Mouse (Mus musculus) gastrocnemius, adult 8-10 months (tissue): ENCODE data around the gene 5730455P16Rik. TPM values are rescaled to one million over a fixed set of nuclear protein-coding genes. Genes with fewer than 3 reads are reported as not detected.
"Not testable (repeated sequence)": the region's sequence is repeated elsewhere in the genome, so short reads cannot be mapped to it uniquely, and the experiment has no call there.

ENCODE experiments used
- DNase-seq, 2 experiments: peaks; one replicate each; pipeline ENCODE4 v3.0.0; 2022; ENCODE audit warnings: low spot score in 2 of 2
- total RNA-seq, 4 experiments: library from RNA; stranded (reverse); gene quantifications; 2 replicates each; pipeline ENCODE4 v1.2.4; 2022

5730455P16Rik gene
- total RNA-seq: 10 to 100 TPM; 37.6 to 46.1 (median 42.1) TPM

DNA sequence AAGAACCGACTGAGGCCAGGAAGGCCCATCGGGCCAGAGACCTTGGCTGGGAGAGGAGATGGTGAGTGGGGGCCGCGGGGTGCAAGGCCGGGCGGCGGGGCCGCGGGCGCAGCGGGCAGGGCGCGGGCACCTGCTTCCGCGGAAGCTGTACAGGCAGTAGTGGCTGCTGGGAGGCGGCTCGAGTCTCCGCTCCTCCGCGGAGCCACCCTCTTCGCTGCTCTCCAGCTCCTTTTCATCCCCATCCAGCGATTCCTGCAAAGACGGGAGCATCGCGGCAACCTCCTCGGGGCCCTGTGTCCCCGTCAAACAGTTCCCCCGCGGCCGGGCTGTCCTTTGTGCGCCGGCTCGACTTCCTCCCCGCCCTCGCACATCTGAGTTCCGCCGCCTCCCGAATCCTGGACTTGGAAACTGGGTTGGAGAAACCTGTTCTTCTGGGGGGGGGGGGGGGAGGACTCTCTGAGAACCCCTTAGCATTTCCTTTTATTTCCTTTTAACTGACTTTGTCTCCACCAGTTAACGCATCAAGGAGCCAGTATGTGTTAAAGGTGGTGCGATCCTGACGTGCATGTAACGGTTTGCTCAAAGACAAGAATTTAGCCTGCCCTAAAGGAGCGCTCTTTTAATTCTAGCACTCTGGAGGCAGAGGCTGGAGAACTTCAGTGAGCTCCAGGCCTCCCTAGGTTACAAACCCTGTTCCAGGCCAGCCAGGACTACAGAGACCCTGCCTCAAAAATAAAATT, at the start of gene 5730455P16Rik:
5730455P16Rik (minus strand) TSS at position 323 of the 740 bp plus-strand sequence.
- peak; percentile 65 to 70 for DNase-seq

DNA sequence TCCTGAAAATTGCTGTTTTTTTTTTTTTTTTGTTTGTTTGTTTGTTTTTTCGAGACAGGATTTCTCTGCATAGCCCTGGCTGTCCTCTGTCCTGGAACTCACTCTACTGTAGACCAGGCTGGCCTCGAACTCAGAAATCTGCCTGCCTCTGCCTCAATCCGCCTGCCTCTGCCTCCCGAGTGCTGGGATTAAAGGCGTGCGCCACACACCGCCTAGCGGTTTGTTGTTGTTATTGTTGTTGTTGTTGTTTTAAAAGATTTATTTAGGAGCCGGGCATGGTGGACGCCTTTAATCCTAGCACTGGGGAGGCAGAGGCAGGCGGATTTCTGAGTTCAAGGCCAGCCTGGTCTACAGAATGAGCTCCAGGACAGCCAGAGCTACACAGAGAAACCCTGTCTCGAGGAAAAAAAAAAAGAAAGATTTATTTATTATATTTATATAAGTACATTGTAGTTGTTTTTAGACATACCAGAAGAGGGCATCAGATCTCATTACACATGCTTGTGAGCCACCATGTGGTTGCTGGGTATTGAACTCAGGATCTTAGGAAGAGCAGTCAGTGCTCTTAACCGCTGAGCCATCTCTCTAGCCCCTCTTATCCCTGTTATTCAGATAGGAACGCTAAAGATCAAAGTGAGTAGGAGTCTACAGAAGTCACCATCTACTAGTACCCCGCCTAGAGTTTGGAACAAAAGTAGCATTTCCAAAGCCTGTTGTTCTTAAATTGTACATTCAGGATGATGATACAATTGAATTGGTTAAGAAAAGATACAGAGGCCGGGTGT, 48.4 kb upstream of the 5730455P16Rik start:
- not testable (repeated sequence) for DNase-seq

DNA sequence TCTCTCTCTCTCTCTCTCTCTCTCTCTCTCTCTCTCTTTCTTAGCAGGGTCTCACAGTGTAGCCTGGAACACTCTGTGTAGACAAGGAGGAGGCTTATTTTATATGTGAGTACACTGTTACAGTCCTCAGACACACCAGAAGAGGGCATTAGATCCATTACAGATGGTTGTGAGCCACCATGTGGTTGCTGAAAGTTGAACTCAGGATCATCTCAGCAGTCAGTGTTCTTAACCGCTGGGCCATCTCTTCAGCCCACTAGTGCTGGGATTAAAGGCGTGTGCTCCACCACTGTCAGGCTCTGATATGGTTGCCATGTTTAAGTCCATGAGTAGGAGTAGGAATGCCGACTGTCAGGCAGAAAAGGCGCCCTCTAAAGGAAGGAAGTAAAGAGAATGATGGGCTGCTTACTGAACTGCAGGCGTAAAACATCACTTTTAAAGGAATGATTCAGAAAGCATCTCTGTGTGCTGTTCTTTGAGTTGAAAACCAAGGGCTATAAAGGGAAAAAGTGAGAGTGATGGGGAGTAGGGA, 47.5 kb upstream of the 5730455P16Rik start:
- DNase-seq: no peak

DNA sequence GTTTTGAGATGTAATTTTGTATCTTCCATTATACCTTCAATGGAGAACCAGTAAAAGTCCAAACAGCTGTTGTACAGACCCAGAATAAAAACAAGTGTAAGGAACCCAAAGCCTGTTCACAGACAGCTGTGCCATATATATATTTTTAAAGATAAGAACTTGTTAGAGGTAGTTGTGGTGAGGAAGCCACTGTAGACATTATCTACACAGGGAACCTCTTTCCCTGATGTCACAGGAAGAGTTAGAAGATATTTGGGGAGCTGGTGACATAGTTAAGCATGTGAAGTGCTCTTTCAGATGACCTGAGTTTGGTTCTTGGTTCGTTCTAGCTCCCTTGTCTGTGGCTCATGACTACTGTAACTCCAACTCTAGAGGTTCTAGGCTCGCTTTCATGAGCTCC, 46.9 kb upstream of the 5730455P16Rik start:
- DNase-seq: no peak

DNA sequence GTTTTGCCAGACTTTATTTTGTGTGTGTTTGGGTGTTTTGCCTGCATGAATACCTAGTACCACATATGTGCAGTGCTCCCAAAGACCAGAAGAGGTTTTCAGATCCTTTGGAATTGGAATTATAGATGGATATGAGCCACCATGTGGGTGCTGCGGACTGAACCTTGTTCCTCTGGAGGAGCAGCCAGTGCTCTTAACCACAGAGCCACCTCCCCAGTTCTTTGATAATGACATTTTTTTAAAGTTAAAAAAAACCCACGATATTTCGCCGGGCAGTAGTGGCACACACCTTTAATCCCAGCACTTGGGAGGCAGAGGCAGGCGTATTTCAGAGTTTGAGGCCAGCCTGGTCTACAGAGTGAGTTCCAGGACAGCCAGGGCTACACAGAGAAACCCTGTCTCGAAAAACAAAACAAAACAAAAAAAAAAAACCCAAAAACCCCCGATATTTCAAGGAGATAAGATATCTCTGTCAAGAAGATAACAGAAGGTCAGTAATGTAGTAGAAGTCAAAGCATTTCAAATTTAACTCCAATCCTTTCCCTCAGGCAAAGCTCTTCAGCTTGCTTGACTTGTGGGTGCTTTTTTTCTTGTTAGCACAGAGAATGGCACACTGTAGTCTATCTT, 43.7 kb upstream of the 5730455P16Rik start:
- no peak for DNase-seq

DNA sequence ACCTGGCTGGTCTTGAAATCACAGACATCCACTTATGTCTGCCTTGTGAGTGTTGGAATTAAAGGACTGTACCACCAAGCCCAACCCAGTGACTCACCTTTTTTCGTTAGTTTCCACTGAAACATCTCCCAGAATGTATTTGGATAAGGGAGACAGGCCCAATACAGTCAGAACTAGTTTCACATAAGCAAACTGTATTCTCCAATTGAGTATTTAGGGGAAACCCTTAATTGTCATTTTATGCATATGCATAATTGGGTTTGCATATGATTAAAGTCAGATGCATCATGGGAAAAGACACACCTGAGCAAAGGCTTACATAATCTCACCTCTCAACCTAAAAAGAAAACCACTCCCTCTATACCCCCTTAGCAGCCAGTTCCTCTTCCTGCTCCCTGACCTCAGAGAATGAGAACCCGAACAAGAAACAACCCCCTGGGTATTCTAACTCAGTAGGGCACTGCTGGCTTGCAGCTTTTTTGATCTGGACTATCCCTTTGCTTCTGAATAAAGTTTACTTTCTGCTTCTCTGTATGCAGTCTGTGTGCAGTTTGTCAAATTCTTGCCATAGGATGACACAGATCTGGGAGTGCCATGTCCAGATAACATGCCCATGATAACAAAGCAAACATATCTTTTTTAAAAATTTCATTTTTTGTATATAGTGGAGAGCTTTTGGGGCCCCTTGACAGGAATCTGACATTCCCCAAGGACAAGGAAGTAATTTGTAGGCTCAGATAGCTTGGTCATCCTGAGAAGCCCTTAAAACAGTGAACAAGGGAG, 42.6 kb upstream of the 5730455P16Rik start:
- no peak for DNase-seq

DNA sequence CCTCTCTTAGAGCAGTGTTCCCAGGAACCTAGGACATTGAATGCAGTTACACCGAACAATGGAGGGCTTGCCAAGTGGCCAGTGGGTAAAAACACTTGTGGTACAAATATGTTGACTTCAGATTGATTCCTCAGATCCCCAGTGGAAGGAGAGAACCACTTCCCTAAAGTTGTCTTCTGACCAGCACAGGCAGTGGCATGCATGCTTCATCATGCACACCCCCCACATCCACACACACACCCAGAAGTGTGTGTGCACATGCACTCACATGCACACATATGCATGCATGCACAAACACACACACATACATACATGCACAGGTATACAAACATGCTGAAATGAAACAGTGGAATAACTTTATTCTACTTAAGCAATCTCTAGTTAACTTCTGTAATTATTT, 41.9 kb upstream of the 5730455P16Rik start:
- no peak for DNase-seq

DNA sequence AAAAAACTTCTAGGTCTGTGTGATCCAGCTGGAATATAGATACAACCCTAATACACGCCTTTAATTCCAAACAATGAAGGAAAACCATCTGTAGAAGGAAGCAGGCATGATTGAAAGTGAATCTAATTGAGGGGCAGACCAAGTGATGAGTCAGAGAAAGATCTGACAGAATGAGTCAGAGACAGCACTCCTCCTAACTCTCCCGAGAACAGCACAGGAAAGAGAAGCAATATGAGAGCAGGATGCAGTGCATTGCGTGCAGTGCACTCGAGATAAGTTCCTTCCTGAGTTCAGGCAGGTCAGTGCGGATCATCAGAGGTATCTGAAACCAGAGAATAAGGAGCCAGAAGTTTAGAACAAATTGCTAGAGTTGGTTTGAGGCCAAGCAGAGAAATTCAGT, 39.3 kb upstream of the 5730455P16Rik start:
- no peak for DNase-seq

DNA sequence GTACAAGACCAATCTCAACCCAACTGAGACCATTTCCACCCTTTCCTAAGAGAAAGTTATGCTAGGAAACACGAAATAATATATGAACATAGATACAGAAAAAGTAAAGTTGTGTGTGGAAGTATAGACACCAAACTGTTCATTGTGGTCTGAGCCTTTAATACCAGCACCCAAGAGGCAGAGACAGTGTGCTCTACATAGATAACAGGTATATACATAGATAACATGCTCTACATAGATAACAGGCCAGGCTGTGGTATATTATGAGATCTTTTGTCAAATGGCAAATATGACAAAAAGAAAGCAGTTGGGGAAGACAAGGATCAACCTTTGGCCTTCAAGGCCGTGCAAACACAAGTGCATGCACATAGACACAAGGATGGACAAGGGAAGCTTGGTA, 32.5 kb upstream of the 5730455P16Rik start:
- no peak for DNase-seq

DNA sequence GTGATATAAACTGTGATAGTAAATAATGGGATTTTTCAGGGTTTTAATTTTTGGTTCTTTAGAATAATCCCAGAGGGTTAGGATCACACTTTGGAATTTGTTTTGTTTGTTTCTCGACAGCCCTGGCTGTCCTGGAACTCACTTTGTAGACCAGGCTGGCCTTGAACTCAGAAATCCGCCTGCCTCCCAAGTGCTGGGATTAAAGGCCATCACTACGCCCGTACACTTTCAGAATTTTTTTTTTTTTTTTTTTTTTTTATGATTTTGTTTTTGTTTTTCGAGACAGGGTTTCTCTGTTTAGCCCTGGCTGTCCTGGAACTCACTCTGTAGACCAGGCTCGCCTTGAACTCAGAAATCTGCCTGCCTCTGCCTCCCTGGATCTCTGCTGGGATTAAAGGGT, 30.0 kb upstream of the 5730455P16Rik start:
- DNase-seq: not testable (repeated sequence)

DNA sequence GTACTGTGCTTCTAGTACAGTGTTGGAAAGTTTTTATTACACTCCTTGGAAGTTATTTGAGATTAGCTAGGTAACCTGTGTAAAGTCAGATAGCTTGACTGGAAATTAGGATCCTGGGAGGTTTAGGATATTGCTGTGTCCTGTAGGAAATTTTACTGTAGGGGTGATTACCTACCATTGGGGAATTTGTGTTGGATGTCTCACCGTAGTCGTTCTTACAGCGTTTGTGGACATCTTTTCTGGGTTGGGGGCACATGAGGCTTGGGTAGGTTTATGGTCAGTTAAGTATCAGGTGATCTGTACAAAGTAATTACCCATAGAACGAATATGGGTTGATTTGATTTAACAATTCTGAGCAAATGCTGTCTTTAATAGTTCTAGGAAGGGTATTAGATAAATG, 18.8 kb upstream of the 5730455P16Rik start:
- no peak for DNase-seq

DNA sequence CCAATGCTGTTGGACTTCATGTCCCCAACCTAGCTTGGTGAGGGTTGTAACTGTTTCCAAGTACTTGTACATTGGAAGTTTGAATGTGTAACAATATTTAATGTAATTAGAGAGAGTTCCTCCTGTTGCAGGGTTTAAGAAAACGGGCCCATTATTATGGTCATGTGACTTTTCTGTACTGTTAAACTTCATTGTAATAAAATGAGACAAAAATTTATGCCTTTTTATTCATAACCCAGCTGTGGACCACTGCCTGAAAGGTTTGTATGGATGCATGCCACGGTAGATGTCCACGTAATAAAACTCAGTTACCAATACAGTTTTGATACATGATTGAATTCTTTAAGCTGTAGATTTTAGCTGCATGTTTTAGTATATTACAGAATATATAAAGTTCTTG, 18.1 kb upstream of the 5730455P16Rik start:
- no peak for DNase-seq

DNA sequence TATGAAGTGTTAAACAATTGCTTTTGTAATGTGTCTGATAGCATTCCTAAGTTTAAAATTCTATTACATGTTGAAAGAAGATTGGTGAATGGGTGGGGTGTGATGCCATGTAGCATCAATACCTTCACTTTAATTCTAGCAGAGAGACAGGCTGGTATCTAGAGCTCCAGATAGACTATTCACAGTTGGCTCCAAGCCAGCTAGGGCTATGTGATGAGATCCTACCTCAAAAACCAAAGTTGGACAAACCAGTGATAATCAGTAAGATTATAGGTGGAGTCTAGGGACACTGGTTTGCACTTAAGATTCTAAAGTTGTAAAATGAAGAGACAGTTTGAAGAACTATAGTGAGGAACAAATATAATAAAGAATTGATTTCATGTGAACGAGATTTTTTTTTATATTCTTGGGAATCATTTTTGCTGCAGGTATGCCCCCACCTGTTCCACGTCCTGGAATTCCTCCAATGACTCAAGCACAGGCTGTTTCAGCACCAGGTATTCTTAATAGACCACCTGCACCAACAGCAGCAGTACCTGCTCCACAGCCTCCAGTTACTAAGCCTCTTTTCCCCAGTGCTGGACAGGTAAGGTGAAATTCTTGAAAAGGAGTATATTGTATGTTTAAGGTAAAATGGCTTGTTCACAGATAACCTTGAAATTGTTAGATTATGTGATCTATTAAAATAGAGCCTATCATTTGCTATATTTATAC, 13.7 kb upstream of the 5730455P16Rik start:
- DNase-seq: no peak

DNA sequence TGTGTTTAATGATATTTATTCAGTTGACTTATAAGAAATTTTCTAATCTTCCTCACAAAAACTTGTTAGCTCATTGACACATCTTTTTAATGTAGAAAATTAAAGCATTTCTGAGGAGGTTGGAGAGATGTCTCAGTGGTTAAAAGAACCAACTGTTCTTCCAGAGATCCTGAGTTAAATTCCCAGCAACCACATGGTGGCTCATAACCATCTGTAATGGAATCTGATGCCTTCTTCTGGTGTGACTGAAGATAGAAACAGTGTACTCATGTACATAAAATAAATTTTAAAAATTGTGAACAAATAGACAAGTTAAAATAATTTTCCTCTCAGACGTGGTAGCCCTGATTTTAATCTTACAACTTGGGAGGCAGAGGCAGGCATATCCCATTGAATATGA, 12.1 kb upstream of the 5730455P16Rik start:
- DNase-seq: no peak

DNA sequence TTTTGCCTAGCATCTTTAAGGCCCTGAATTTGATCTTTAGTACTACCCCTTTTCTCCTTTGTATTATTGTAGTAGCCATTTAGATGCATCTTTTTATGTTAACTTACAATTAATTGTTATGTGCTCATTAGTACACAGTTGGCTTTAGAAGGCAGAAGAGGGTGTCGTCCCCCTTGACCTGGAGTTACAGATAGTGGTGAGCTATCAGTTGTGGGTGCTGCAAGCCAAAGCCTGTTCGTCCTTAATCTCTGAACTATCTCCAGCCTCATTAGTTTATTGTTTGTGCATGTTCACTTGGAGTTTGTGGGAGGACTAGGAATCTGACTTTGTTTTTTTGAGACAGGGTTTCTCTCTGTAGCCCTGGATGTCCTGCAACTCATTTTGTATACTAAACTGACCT, 9.0 kb upstream of the 5730455P16Rik start:
- DNase-seq: no peak

DNA sequence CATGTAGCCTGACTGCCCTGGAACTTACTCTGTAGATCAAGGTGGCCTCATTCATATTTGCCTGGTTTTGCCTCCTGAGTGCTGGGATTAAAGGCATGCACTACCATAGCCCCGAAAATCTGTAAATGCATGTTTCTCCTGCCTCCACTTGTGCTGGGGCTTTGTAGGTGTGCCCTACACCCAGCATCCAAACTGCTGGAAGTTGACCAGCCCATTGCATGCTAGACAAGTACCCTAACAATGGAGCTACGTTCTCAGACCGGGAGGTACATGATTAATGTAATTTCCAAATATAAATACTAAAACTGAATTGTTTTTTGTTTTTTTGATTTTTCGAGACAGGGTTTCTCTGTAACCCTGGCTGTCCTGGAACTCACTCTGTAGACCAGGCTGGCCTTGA, 7.2 kb upstream of the 5730455P16Rik start:
- DNase-seq: no peak

DNA sequence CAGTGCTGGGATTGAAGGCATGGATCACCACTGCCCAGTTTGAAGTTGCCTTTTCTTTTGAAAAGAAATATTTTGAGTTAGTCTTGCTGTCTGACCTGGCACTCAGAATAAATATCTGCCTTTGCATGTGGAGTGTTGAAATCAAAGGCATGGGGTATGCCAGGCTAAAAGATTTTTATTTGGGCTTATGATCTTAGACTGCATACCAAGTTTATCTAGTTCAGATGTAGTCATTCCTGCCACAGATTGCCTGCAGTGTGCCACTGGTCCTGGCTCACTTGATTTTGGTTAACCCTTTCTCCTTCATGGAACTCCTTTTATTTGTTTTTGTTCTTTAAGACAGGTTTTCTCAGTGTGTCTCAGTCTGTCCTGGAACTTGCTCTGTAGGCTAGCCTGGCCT, 6.6 kb upstream of the 5730455P16Rik start:
- DNase-seq: no peak

DNA sequence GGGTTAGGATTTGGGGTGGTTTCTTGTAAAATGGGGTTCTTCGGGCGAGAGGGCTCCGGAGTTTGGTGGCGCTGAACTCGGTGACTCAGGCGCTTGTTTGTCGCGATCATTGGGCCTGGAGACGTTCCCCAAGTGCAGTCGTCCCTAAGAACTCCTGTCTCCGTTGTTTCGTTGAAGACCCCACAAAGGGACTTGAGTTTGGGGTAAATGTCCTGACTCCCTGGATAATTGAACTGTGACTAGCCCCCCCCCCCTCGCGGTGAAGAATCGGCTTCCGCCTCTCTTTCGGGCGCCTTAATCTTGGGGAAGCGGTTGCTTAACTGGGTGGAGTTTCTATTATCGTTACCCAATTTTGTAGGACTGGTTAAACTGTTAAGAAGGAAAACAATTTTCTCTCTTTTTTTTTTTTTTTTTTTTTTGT, 5.8 kb upstream of the 5730455P16Rik start:
- no peak for DNase-seq

DNA sequence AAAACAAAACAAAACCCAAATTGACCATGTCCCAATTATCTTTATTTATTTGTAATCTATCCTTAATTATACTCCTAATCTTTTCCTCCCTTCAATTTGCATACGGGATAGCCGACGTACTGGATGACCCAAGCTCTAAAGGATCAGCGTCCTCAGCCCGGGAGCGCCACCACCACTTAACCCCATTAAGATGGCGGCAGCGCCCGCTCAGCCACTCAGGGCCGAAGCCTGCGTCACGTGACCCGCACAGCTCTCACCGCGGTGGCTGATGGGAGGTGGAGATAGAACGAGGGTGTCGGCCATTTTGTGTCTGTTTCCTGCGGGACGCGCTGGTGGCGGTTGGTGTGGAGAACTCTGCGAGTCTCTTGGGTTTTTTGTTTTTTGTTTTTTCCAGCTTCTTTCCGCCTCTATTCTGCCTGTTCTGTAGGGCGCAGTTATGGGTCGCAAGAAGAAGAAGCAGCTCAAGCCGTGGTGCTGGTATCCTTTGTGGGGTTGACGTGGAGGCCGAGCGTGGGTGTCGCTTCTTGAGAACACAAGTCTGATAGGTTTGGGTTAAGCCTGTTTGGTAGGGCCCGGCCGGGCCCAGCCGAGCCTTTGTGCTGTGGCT, 5.3 kb upstream of the 5730455P16Rik start, which contains the start of gene Zfp207:
Zfp207 (plus strand) TSS at position 261 of the 607 bp plus-strand sequence.
- peak; percentile 94 to 95 for DNase-seq

DNA sequence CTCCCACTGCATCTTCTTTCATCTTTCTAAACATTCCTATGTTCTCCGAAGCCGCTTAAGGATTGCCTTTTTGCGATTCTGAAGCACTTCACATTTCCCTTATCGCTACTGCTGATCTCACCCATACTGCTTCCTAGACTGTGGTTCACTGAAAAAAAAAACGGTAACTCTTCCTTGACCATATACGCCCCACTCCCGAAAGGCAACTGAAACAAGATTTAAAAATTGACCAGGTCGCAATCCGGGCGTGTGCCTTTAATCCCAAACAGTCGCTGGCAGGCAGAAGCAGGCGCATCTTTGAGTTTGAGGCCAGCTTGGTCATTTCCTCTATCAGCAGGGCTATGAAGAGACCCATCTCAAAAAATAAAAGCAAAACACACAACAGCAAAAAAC, 4.8 kb upstream of the 5730455P16Rik start:
- no peak for DNase-seq
